Mouse (Mus musculus) liver, embryonic 14.5 days (tissue): ENCODE measurements around the gene Plekha1. TPM values are rescaled to one million over a fixed set of nuclear protein-coding genes. Genes with fewer than 3 reads are reported as not detected.

Experiments used
- ATAC-seq: fragments of 200-750 bp; cut with Nextera tagmentation; 2 replicates; pipeline ENCODE4 v1.8.0; 2017; ENCODE audit warnings: moderate number of reproducible peaks, mild to moderate bottlenecking, moderate library complexity; ENCODE audit not compliant: insufficient read depth
- DNase-seq, 3 experiments: peaks; one replicate each; pipeline ENCODE4 v3.0.0-alpha.2; 2012 to 2013; ENCODE audit warnings: low read depth in 3 of 3, low spot score in 3 of 3
- H3K27ac ChIP-seq: fragments of 300-500 bp; sonication (generic); 2 replicates; pipeline ENCODE4 v1.5.1; 2014; ENCODE audit warnings: moderate library complexity, mild to moderate bottlenecking, control low read depth, inconsistent platforms
- H3K27me3 ChIP-seq: fragments of 300-500 bp; sonication (generic); 2 replicates; pipeline ENCODE4 v1.6.1; 2014; ENCODE audit warnings: mild to moderate bottlenecking, low read length, moderate library complexity; ENCODE audit not compliant: control insufficient read depth, insufficient read depth
- H3K36me3 ChIP-seq: fragments of 300-500 bp; sonication (generic); replicated peaks from 2 replicates; pipeline ENCODE4 v1.6.1; 2014; ENCODE audit warnings: low read depth; ENCODE audit not compliant: control insufficient read depth, insufficient read depth
- H3K4me1 ChIP-seq, 2 experiments: fragments of 200-500 bp in 1 of 2; fragments of 300-500 bp in 1 of 2; sonication (generic) in 1 of 2; replicated peaks; 2 replicates each; pipeline ENCODE4 v1.6.1; 2012 to 2014; ENCODE audit warnings: antibody characterized with exemption in 1 of 2, inconsistent platforms in 1 of 2, low read length in 1 of 2; ENCODE audit not compliant: control insufficient read depth in 2 of 2, insufficient read depth in 2 of 2
- H3K4me2 ChIP-seq: fragments of 300-500 bp; sonication (generic); 2 replicates; pipeline ENCODE4 v1.6.1; 2014; ENCODE audit warnings: low read depth, mild to moderate bottlenecking, control low read depth, moderate library complexity
- H3K4me3 ChIP-seq, 2 experiments: fragments of 200-500 bp in 1 of 2; fragments of 300-500 bp in 1 of 2; sonication (generic) in 1 of 2; 2 replicates each; pipeline ENCODE4 v1.5.1; 2012 to 2014; ENCODE audit warnings: low read depth in 2 of 2, low read length in 2 of 2, mild to moderate bottlenecking in 2 of 2, control low read depth in 1 of 2, inconsistent platforms in 1 of 2, moderate library complexity in 1 of 2; ENCODE audit not compliant: insufficient read depth in 1 of 2
- H3K9ac ChIP-seq: fragments of 300-500 bp; sonication (generic); replicated peaks from 2 replicates; pipeline ENCODE4 v1.6.1; 2014; ENCODE audit warnings: mild to moderate bottlenecking, control low read depth, moderate library complexity
- H3K9me3 ChIP-seq: fragments of 300-500 bp; sonication (generic); 2 replicates; pipeline ENCODE4 v1.6.1; 2016; ENCODE audit warnings: low read length, mixed read lengths; ENCODE audit not compliant: control insufficient read depth
- CTCF ChIP-seq: IDR thresholded peaks from 2 replicates; pipeline ENCODE4 v1.5.1; 2016; ENCODE audit warnings: antibody characterized with exemption, low read depth, control low read depth
- EP300 ChIP-seq: IDR thresholded peaks from 2 replicates; pipeline ENCODE4 v1.6.1; 2016; ENCODE audit warnings: antibody characterized with exemption, low read depth
- WGBS: fragments of 180-500 bp; shearing (Covaris S2); extraction: QIAGEN DNeasy Blood & Tissue Kit; methylation state at CpG from one replicate; pipeline ENCODE4 v1.1.7; 2014; ENCODE audit not compliant: insufficient replicate concordance; 5-methylcytosine and 5-hydroxymethylcytosine counted together
- polyA plus RNA-seq, 2 experiments: library from polyadenylated mRNA; depleted of rRNA in 1 of 2; stranded (reverse) in 1 of 2; unstranded in 1 of 2; fragments of >200 nt; fragmentation: Nextera tagmentation in 1 of 2; extraction: Ambion mirVana in 1 of 2; gene quantifications; 2 replicates each; pipeline versions ENCODE4 v1.2.1 to v1.2.3; 2012 to 2014

Plekha1 gene
- polyA plus RNA-seq, 2 experiments: 5.0 to 7.1 TPM

DNA sequence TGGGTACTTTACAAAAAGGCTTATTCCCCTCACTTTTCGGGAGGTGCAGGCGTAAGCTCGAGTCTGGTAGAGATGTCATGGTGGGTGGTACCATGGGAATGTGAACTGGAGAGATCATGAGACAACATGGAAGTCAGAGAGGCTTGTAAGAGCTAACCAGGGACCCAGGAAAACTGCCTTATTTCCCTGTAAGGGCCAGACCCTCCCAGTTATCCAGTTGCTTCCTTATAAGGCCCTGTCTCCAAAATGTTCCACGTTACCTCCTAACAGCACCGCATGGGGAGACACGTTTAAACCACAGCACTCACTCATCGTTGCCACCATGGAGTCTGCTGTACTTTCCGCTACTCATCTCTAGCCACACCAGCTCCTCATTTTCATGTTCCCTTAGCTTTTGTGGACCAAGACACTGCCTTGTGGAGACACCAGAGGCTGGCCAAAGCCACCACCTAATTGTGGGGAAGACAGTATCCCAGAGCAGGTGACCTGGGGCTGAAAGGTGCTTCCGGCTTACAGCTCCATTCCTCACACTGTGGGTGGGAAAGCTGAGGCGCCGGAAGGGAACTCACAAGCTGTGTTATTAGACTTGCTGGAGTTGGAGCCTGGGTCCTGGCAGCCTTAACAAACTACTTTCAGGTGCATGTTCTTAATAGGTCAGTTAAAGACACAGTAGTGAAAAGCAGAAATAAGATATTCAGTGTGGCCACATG, 79.4 kb downstream of the Plekha1 start:
- H3K4me1 ChIP-seq: no peaks in the 10 kb centered on the region
- DNase-seq: no peak
- 70% methylated on average over 11 of the region's 11 CpGs for WGBS
- no peaks in the 10 kb centered on the region for H3K36me3 ChIP-seq
- ATAC-seq: no peak
- no peak overlapping the region for H3K4me3 ChIP-seq
- H3K9me3 ChIP-seq: no peaks in the 10 kb centered on the region
- TF ChIP-seq CTCF: no peak
- TF ChIP-seq EP300: no peak
- H3K27ac ChIP-seq: no peak overlapping the region
- no peak overlapping the region for H3K4me2 ChIP-seq
- H3K27me3 ChIP-seq: no peaks in the 10 kb centered on the region; the same call in 1 of the 2 replicates
- H3K9ac ChIP-seq: no peak overlapping the region

DNA sequence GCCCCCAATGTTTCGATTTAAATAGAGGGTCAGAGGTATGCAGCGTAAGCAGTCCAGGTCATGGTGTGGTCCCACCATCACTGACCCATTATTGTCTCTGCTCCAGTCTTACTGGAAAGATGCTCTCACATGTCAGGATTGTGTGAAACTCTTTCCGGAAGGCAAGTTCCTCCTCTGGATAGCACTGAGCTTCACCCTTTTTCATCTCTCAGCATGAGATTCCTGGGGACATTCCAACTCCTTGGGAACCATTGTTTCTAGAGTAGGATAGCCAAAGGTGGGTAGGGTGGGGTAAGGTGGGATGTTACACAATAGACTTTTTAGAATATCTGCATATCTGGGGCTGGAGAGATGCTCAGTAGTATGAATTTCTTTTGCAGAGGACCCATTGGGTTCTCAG, 80.2 kb downstream of the Plekha1 start:
- Histone ChIP-seq H3K9ac (no peak overlapping the region), H3K4me2 (no peak overlapping the region), H3K27ac (no peak overlapping the region), H3K4me1 (no peaks in the 10 kb centered on the region), H3K36me3 (no peaks in the 10 kb centered on the region), H3K27me3 (no peaks in the 10 kb centered on the region), H3K9me3 (no peaks in the 10 kb centered on the region), H3K4me3 (no peak overlapping the region)
- DNase-seq (no peak), ATAC-seq (no peak)
- TF ChIP-seq EP300 (no peak), CTCF (no peak)
- 69% methylated on average over 3 of the region's 3 CpGs for WGBS

- no peaks in the 10 kb centered on the region for H3K27me3 ChIP-seq
- ATAC-seq (no peak), DNase-seq (no peak)
- H3K4me1 ChIP-seq: no peaks in the 10 kb centered on the region
- H3K9ac ChIP-seq: no peak overlapping the region
- TF ChIP-seq CTCF: no peak
- TF ChIP-seq EP300: no peak
- WGBS: 65% methylated on average over 12 of the region's 12 CpGs
- no peaks in the 10 kb centered on the region for H3K36me3 ChIP-seq
- no peaks in the 10 kb centered on the region for H3K9me3 ChIP-seq
- no peak overlapping the region for H3K4me3 ChIP-seq
- H3K27ac ChIP-seq: no peak overlapping the region
- H3K4me2 ChIP-seq: no peak overlapping the region
These were observed 80.7 kb downstream of the Plekha1 start for GRCm38 (mm10) chr7:130946303-130946702.

- H3K36me3 ChIP-seq: no peaks in the 10 kb centered on the region
- 11% methylated on average over 5 of the region's 5 CpGs for WGBS
- TF ChIP-seq EP300: no peak
- TF ChIP-seq CTCF: no peak
- 0 out of 2 replicates have a peak, but pooled peaks have one; percentile 28 for ATAC-seq
- no peaks in the 10 kb centered on the region for H3K4me1 ChIP-seq
- H3K27me3 ChIP-seq: no peaks in the 10 kb centered on the region
- no peak for DNase-seq
- no peak overlapping the region for H3K27ac ChIP-seq
- H3K9ac ChIP-seq: no peak overlapping the region
- no peak overlapping the region for H3K4me2 ChIP-seq
- no peaks in the 10 kb centered on the region for H3K9me3 ChIP-seq
- no peak overlapping the region for H3K4me3 ChIP-seq
These were observed 83.1 kb downstream of the Plekha1 start for GRCm38 (mm10) chr7:130948563-130949208.

GRCm38 (mm10) chr7:130949331-130949751, 83.8 kb downstream of the Plekha1 start:
- 25% methylated on average over 8 of the region's 8 CpGs for WGBS
- ATAC-seq: no peak; the same call in 1 of the 2 replicates
- no peak overlapping the region for H3K4me3 ChIP-seq
- no peak overlapping the region for H3K4me2 ChIP-seq
- H3K9ac ChIP-seq: no peak overlapping the region
- H3K27ac ChIP-seq: no peak overlapping the region
- TF ChIP-seq CTCF: no peak
- no peak for TF ChIP-seq EP300
- H3K27me3 ChIP-seq: no peaks in the 10 kb centered on the region
- no peaks in the 10 kb centered on the region for H3K36me3 ChIP-seq
- DNase-seq: no peak
- H3K4me1 ChIP-seq: no peaks in the 10 kb centered on the region
- no peaks in the 10 kb centered on the region for H3K9me3 ChIP-seq
